Mouse (Mus musculus) common myeloid progenitor, adult 5-6 weeks (primary cell): ENCODE data around the gene Ktn1. TPM values are rescaled to one million over a fixed set of nuclear protein-coding genes. Genes with fewer than 3 reads are reported as not detected.

ENCODE experiments used
- ATAC-seq: replicated peaks from 2 replicates; pipeline ENCODE4 v1.8.0; 2016; ENCODE audit warnings: low read depth, mild to moderate bottlenecking, moderate TSS enrichment, inconsistent platforms; ENCODE audit not compliant: poor library complexity, severe bottlenecking
- total RNA-seq: library from RNA; stranded (forward); fragments of 200-1000, 187-1606 nt; gene quantifications from 2 replicates; pipeline ENCODE4 v1.2.3, GENCODE M21; 2017

Gene Ktn1
- total RNA-seq, 1 experiment from 2014 or later, result 110 TPM

DNA sequence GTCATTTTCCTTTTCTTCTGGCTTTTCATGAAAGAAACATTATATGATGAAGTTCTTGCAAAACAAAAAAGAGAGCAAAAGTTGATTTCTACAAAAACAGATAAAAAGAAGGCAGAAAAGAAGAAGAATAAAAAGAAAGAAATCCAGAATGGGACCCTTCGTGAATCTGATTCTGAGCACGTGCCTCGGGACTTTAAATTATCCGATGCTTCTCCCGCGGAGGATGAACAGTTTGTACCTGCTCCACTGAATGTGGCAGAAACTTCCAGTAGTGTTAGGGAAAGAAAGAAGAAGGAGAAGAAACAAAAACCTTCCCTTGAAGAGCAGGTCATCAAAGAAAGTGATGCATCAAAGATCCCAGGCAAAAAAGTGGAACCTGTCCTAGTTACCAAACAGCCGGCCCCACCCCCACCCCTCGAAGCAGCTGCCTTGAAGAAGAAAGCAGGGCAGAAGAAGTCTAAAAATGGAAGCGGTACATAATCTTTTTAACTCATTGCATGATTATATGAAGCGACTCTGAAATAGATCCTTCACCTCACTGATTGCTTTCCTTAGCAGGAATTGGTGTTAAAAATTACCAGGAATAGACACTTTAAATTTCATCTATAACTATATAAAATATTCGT is 15.7 kb downstream of the Ktn1 start:
- ATAC-seq, result no peak

DNA sequence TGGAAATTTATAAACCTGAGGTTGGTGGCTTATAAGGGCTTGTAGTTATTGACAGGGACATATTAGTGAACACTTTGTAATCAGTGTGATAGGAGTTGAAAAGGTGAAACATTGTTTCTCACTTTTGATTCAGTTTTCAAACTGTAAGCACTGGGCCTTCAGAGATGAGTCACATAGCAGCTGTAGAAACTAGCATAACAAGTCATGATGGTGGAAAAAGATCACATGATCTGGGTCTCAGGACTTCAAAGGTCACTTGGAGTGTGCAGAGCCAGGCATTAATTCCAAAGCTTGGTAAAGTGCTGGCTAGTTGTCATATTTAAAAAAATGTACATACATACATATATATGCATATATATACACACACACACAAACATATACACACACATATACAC is 16.2 kb downstream of the Ktn1 start:
- no peak for ATAC-seq

DNA sequence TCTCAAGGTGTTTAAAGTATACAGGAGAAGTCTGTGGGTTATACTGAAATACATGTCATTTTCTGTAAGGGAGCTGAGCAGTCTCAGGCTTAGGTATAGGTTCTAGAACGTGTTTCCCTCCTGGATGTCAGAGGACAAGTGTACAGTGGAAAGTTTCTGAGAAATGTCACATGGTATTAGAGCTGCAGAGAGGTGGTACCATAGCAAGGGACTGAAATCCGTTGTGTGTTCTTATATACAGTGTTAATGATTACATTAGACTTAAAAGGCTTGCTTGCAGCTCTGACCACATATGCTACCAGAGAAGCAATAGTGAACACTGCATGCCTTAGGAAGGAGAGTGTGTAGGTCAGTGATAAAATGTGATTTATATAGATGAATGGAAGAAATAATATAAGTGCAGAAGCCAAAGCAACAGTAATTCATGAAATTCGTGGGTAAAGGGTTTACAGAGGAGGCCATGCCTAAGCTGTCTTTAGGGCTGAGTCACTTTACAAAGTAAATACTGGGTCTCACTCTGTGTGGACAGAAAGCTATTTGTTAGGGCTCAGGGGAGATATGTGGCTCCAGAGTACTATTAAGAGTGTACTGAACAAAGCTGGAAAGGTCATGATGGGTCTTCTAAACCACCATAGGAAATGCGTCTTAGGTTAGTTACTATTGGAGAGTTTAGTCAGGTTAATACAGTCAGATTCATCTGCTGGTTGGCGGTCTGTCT is 17.0 kb downstream of the Ktn1 start:
- ATAC-seq, result no peak

DNA sequence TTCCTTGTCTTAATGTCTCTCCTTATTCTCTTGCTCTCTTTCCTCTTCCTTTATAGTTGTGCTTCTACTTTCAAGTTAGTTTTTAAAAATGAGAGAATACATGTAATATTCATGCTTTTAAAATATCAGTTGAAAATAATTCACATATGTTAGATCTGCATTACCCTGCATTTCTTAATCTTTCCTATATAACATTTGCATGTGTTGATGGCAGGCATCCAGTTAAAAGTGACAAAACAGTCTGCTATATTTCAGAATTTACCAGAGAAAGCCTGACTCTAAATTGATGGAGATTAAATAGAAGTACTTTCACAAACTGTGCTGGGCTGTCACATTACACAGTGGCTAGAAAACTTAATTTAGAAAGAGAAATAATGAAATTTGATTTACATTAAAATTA is 19.8 kb downstream of the Ktn1 start:
- ATAC-seq, result no peak

DNA sequence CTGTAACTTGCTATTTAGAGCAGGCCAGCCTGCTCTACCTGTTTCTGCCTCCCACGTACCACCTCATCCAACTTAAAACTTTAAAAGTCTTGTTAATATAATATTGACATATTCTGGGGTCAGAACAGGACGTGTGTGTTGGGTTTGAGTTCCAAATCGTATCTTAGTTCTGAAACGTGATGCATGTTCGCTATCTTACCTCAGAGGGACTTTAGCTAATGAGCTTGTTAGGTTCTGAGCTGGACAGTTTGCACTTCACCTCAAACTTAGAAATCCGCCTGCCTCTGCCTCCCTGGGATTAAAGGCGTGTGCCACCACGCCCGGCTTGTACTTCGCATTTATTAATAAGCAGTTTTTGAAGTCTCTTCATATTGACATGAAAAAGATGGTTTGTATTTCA is 34.6 kb downstream of the Ktn1 start:
- no peak for ATAC-seq

DNA sequence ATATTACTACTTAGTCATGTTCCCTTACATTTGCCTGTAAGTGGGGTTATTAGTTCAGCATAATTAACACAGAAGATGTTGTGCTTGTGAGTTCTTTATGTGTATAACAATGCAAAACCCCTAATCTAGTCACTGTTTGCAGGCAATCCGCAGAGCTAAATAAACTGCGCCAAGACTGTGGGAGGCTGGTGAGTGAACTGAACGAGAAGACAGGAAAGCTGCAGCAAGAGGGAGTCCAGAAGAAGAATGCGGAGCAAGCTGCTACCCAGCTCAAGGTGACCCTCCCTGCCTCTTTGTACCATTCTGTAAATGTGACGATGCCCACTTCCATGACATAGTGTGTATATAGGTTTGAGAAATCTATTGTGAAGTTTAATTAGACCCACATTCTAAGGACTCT is 36.3 kb downstream of the Ktn1 start:
- ATAC-seq, result no peak

DNA sequence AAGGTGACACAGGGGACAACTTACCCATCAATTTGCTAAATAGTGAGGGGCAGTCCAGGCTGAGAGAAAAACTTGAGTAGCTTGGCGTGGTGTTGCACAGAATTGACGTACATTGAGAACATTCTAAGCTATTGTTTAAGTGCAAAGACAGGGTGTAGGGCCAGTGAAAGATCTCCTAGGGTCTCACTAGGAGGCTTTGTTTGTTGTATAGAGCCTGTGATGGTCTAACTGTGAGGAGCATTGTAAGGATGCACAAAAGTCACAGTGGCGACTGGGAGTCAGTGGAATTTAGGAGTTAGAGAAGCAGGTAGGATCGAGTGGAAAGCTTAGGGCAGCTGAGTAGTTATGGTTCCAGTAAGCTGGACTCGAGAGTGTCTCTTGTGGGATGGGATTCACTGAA is 50.9 kb downstream of the Ktn1 start:
- no peak for ATAC-seq

DNA sequence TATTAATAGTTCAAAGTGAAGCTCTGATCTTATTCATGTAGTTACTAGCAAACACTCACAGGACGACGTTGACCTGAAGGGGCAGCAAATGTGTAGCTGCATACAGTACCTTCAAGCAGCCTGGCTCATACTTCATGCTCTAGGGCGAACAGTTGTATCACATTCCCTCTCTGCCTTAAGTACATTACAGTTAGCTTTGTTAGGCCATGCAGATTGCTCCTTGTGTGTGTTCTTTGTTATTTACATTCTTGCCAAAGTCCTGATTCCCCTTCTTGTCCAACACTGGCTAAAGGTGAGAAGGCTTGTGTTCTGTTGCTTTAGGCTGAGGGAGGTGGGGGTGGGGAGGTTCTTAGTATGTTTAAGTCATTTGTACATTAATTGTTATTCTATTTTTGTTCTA is 61.3 kb downstream of the Ktn1 start:
- ATAC-seq, result no peak

DNA sequence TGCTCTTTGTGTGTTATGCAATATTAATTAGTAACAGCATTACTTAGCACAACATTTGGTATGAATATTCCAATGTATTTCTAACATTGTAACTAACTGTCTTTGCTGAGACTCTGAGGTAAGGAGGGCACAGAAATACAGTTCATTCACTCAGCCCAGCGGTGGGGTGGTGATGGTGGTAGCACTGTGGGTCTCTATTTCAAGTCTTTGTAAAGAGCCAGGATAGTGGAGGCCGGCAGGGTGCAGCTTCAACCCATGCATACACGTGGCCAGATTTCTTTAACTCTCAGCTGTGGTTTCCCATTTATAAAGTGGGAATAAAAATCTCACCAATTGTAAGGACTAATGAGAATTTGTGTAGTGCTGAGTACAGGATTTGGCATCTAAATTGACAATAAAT is 67.5 kb downstream of the Ktn1 start:
- no peak for ATAC-seq

DNA sequence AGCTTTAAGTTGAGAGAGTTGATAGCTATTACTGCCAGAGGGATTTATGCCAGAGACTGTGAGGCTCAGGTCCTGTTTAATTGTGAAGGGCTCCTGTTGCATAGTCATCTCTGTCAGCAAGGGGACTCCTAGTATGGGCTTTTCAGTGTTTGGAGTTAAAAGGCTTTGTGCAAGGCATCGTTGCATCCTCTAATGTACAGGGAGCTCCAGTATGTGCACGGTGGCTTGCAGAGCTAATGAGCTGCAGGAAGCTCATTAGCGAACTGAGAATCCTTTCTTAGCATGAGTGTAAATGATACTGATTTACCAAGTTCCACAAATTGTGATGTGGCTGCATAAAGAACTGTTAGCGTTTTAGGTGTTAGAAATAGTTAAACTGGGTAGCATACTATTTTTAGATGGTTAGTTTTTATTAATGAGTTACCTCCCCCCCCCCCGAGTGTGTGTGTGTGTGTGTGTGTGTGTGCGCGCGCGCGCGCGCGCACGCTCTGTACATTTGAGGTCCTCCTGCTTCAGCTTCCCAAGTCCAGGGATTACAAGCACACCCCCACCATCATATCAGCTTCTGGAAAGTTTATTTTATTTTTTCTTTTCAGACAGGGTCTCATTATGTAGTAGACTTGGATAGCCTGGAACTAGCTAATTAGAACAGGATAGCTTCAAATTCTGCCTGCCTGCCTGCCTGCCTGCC is 69.8 kb downstream of the Ktn1 start:
- ATAC-seq, result no peak

DNA sequence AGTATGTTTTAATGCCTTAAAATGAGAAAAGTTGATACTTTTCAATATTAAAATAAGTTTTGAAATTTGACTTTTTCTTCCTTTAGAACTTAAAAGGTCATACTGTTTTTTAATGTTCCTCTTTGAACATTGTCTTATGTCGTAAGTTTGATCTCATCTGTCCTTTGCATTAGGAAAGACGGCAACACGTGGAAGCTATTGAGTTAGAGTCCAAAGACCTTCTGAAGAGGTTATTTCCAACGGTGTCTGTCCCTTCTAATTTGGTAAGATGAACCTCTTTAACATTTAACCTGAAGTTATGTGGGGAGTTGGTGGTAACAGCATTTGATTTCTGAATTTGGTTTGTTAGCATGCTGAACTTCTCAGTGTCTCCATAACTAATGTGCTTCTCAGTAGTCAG is 71.8 kb downstream of the Ktn1 start:
- ATAC-seq, result no peak

DNA sequence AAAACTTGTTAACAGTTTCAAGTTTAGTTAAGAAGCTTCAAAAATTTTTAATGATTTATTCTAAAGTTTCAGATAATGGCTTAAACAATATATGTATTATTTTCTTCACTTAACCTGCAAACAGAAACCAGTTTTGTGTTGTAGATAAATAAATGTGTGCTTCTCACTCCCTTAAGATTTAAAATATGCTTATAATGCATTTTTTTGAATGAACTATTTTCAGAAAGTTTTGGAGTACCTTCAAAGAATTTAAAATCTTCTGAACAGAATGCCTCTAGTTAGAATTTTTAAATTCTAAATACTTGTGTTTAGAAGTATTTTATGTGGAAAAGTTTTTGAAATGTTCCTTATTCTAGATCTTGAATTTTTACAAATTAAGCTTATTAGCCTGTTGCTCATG is 74.8 kb downstream of the Ktn1 start:
- no peak for ATAC-seq

DNA sequence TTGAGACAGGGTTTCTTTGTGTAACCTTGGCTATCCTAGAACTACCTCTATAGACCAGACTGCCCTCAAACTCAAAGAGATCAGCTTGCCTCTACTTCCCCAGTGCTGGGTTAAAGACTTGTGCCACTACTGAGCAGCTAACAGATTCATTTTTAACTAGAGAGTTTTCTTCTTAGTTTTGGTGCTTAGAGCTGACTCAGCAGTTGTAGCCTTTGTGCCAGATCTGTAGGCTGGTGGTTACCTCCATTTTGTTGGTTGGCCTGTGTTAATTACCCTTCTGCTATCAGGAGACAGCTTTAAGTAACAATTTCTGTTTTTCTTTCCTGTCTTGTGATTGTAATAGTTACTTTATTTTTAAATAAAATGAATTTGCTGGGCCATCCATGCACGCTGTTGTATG is 80.3 kb downstream of the Ktn1 start:
- ATAC-seq, result no peak

DNA sequence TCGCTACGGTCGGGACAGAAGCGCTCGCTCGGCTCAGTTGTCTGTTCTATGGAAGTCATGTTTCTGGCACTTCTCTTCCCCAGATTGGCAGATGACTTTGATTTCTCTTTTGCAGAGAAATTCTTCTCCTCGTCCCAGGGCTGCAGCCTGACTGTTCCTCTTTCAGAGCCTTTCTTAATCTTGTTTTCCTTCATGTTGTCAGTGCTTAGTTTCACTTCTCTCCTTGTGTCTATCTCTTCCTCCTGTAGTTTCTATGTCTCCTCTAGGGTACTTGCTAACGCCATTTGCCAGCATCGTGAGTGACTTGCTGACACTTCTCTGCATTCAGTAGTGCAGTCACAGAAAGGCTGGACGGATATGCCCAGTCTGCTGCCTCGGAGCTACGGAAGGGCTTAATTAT is 87.1 kb downstream of the Ktn1 start:
- peak; percentile 71 for ATAC-seq

DNA sequence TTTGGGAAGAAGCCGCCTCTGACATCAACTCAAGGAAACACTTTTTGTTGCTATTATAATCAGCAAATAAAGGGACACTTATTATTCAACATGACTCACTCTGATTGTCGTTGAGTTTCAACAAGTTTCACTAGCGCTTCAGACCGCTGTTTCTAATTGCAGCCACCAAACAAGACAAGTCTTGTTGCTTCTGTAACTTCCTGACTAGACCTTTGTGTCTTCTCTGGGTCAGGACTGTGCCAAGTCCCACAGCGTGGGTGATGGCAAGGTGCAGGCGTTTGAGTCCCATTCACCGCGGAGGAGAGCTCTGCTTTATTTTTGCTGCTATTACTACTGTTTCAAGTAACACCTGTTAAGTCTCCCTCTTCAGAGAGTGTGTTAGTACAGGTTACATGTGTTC is 88.2 kb downstream of the Ktn1 start:
- no peak for ATAC-seq

DNA sequence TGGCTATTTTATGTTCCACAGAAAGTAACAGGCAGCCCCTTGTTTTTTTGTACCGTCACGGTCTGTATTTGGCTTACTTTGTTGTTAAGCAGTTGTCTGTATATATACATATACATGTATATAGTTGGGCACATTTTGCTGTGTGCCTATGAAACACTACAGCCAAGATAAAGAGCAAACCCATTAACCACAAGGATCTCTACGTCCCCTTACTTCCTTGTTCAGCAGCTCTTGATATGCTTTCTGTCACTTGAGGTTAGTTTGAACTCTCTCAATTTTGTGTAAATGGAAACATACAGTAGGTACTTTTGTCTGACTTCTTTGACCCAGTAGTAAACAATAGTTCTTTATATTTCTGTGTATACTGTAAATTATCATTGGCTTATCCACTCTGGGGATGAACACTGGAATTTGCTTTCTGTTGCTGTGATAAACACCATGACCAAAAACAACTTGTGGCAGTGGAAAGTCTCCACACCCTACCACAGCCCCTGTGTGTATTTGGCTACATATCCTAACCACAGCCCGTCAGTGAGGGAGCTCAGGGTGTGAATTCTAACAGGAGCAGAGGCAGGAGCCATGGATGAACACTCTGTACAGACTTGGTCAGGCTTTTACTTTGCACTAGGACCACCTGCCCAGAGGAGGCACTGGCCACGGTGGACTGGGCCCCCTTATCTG is 92.2 kb downstream of the Ktn1 start:
- ATAC-seq, result peak; percentile 64

DNA sequence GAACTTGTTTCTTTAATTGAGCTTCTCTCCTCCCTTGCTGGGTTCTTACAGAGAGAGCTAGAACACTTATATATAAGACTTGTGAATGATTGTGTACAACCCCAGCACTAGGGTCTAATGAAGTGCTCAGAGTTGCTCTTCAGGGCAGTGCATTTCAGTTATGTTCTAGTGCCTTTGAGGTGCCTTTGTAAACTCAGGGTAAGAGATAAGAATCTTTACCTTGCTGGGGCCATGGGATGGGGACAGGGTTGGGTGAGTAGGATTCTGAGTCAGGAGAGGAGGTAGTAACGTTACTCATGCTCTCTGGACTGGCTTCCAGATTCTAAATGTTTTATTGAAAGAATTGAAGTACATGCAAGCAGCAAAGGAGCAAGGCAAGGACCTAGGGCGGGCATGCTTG is 92.8 kb downstream of the Ktn1 start:
- ATAC-seq, result no peak

DNA sequence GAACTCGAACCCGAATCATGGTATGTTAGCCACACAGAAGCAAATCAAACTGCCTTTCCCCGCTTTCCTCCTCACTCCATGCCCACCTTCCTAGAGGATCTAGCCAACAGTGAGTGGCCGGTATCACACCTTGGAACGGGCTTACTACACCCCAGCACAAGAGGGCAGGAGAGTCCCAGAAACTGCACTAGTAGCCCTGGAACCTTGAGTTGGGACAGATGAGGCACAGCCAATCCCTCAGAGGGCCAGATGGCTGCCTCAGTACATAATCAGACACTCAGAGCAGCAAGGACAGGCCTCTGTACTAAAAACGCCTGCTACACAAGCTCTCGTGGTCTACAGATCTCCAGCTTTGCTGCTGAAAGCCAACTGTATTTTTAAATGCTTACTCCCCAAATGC is 94.4 kb downstream of the Ktn1 start:
- no peak for ATAC-seq

DNA sequence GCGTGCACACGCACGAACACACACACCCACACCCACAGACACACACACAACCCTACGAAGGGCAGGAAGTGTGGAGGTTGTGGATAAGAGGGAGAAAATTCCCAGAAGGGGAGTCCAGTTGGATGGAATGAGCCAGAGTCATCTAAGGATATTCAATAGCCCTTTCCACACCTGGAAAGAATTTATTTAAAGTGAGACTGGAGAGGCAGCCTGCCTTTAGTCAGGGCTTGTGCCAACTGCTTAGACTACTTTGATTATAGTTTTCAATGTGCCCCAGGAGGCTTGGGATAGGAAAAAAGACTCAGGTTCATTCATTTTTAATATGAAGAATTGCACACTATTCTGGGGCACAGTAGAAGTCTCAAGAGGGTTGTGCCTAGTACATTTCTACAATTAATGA is 96.8 kb downstream of the Ktn1 start:
- ATAC-seq, result no peak

DNA sequence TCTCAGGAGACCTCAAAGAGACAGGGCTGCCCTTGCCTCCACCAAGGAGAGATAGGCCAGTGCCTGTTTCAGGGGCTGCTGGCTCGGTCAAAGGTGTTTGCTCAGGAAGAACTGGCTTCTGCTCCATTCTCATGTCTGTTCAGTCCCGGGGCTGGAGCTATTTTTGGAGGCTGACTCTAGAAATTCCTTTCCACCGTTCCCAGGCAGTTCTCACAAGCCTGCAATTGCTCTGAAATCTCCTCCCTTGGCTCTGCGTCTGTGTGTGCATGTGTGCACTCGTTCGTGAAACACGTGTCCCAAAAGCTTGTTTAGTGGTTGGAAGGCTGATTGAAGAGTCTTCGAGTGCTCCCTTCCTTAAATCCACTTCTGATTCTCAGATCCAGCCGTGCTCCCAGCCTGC is 99.3 kb downstream of the Ktn1 start:
- no peak for ATAC-seq

DNA sequence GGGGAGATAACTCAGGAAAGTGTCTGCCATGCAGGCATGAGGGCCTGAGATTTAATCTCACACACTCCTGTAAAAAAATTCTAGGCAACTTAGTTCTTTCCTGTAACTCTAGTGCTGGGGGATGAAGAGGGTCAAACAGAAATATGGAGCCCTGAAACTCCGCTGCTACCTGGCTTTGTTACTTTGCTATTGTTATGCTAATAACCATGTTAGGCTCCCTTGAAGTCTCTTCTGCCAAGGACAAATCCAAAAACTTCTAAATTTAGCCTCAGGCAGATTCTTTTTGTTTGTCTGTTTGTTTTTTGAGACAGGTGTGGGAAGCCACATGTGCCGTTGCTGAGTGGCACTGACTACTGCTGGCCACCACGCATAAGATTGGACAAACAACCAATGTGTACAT is 100.5 kb downstream of the Ktn1 start:
- no peak for ATAC-seq
